Mouse (Mus musculus) midbrain, embryonic 14.5 days (tissue): ENCODE data around the gene Duxbl1. TPM values are rescaled to one million over a fixed set of nuclear protein-coding genes. Genes with fewer than 3 reads are reported as not detected.
"Not testable (repeated sequence)": the region's sequence is repeated elsewhere in the genome, so short reads cannot be mapped to it uniquely, and the experiment has no call there.

Experiments used
- ATAC-seq: fragments of 200-750 bp; cut with Nextera tagmentation; 2 replicates; pipeline ENCODE4 v1.8.0; 2017; ENCODE audit warnings: moderate number of reproducible peaks, moderate library complexity; ENCODE audit not compliant: low FRiP score, low TSS enrichment
- DNase-seq: peaks from one replicate; pipeline ENCODE4 v3.0.0-alpha.2; 2015
- H3K27ac ChIP-seq: fragments of 300-500 bp; sonication (generic); replicated peaks from 2 replicates; pipeline ENCODE4 v1.5.1; 2014; ENCODE audit warnings: mild to moderate bottlenecking, low read depth, low read length, moderate library complexity
- H3K27me3 ChIP-seq: fragments of 300-500 bp; sonication (generic); 2 replicates; pipeline ENCODE4 v1.6.1; 2014; ENCODE audit warnings: low read length, control low read depth, mixed read lengths; ENCODE audit not compliant: control insufficient read depth, insufficient read depth
- H3K36me3 ChIP-seq: fragments of 300-500 bp; sonication (generic); 2 replicates; pipeline ENCODE4 v1.6.1; 2014; ENCODE audit warnings: low read length, control low read depth; ENCODE audit not compliant: control insufficient read depth, insufficient read depth
- H3K4me1 ChIP-seq: fragments of 300-500 bp; sonication (generic); 2 replicates; pipeline ENCODE4 v1.6.1; 2014; ENCODE audit warnings: mild to moderate bottlenecking, antibody characterized with exemption, low read length, control low read depth; ENCODE audit not compliant: control insufficient read depth, insufficient read depth
- H3K4me2 ChIP-seq: fragments of 300-500 bp; sonication (generic); 2 replicates; pipeline ENCODE4 v1.6.1; 2014; ENCODE audit warnings: mild to moderate bottlenecking, low read length, moderate library complexity
- H3K4me3 ChIP-seq: fragments of 300-500 bp; sonication (generic); replicated peaks from 2 replicates; pipeline ENCODE4 v1.5.1; 2014; ENCODE audit warnings: low read depth, low read length
- H3K9ac ChIP-seq: fragments of 300-500 bp; sonication (generic); replicated peaks from 2 replicates; pipeline ENCODE4 v1.6.1; 2014; ENCODE audit warnings: mild to moderate bottlenecking, low read length, moderate library complexity
- H3K9me3 ChIP-seq: fragments of 300-500 bp; sonication (generic); 2 replicates; pipeline ENCODE4 v1.6.1; 2016; ENCODE audit warnings: low read length, control low read depth, mixed read lengths; ENCODE audit not compliant: control insufficient read depth
- WGBS: fragments of 180-500 bp; shearing (Covaris S2); extraction: QIAGEN DNeasy Blood & Tissue Kit; methylation state at CpG from one replicate; pipeline ENCODE4 v1.1.7; 2014; 5-methylcytosine and 5-hydroxymethylcytosine counted together
- polyA plus RNA-seq: library from polyadenylated mRNA; unstranded; fragments of >200 nt; fragmentation: Nextera tagmentation; extraction: Ambion mirVana; gene quantifications from 2 replicates; pipeline ENCODE4 v1.2.1, GENCODE M21; 2014

The Duxbl1 gene
- polyA plus RNA-seq, 1 experiment from 2014 or later, result 3.0 TPM

GRCm38 (mm10) chr14:26021555-26021954, 43.2 kb downstream of the Duxbl1 start:
- not testable (repeated sequence) for H3K36me3 ChIP-seq, H3K4me2 ChIP-seq, ATAC-seq, H3K9me3 ChIP-seq, DNase-seq, H3K9ac ChIP-seq, H3K27ac ChIP-seq, H3K4me1 ChIP-seq, H3K27me3 ChIP-seq, H3K4me3 ChIP-seq
- no CpG with 5 or more reads among the region's 9 CpGs for WGBS

GRCm38 (mm10) chr14:26022831-26023230, 44.5 kb downstream of the Duxbl1 start:
- not testable (repeated sequence) for H3K4me1 ChIP-seq, DNase-seq, ATAC-seq, H3K4me3 ChIP-seq, H3K36me3 ChIP-seq, H3K27ac ChIP-seq, H3K27me3 ChIP-seq, H3K4me2 ChIP-seq, H3K9me3 ChIP-seq, H3K9ac ChIP-seq
- no CpG with 5 or more reads among the region's 6 CpGs for WGBS

- not testable (repeated sequence) for H3K9me3 ChIP-seq, H3K9ac ChIP-seq, ATAC-seq, H3K4me2 ChIP-seq, H3K27me3 ChIP-seq, DNase-seq, H3K36me3 ChIP-seq, H3K4me3 ChIP-seq, H3K27ac ChIP-seq, H3K4me1 ChIP-seq
- WGBS, result no CpG with 5 or more reads among the region's 12 CpGs
Observed at GRCm38 (mm10) chr14:26025653-26026052, 47.3 kb downstream of the Duxbl1 start.

- H3K4me1 ChIP-seq, H3K9me3 ChIP-seq, H3K27ac ChIP-seq, H3K9ac ChIP-seq, DNase-seq, H3K4me3 ChIP-seq, H3K36me3 ChIP-seq, H3K27me3 ChIP-seq, H3K4me2 ChIP-seq, ATAC-seq: not testable (repeated sequence)
- no CpG with 5 or more reads among the region's 3 CpGs for WGBS
Observed at GRCm38 (mm10) chr14:26034364-26034763, 56.0 kb downstream of the Duxbl1 start.

GRCm38 (mm10) chr14:26035439-26035838, 57.1 kb downstream of the Duxbl1 start:
- H3K4me3 ChIP-seq, H3K9ac ChIP-seq, H3K4me2 ChIP-seq, H3K4me1 ChIP-seq, H3K36me3 ChIP-seq, H3K27ac ChIP-seq, ATAC-seq, H3K9me3 ChIP-seq, DNase-seq, H3K27me3 ChIP-seq: not testable (repeated sequence)
- no CpG with 5 or more reads among the region's 6 CpGs for WGBS

Other genes starting within 250 kb of the Duxbl1 start
- 8.1 and 13.6 TPM in 2 replicates for gene Zcchc24, start 209.5 kb upstream of the Duxbl1 start, polyA plus RNA-seq
- gene Anxa11, start 136.4 kb upstream of the Duxbl1 start, polyA plus RNA-seq, result 0.42 and 2.4 TPM in 2 replicates
- not detected in 2 replicates for gene Plac9a, start 75.5 kb upstream of the Duxbl1 start, polyA plus RNA-seq
- 2.9 and 4.7 TPM in 2 replicates for gene Tmem254a, start 50.9 kb upstream of the Duxbl1 start, polyA plus RNA-seq
- not detected in 2 replicates for gene Cphx1, start 40.3 kb upstream of the Duxbl1 start, polyA plus RNA-seq
- gene Gm9780, start 64.1 kb downstream of the Duxbl1 start, polyA plus RNA-seq, result 1.8 and 3.9 TPM in 2 replicates
- gene Tmem254c, start 88.8 kb downstream of the Duxbl1 start, polyA plus RNA-seq, result 18.3 and 29.7 TPM in 2 replicates
- gene Cphx2, start 102.9 kb downstream of the Duxbl1 start, polyA plus RNA-seq, result not detected in 2 replicates
- not detected in 2 replicates for gene Cphx3, start 103.7 kb downstream of the Duxbl1 start, polyA plus RNA-seq
- gene Duxbl2, start 139.8 kb downstream of the Duxbl1 start, polyA plus RNA-seq, result 0.72 and 5.5 TPM in 2 replicates
- gene Plac9b, start 203.9 kb downstream of the Duxbl1 start, polyA plus RNA-seq, result 1.4 and 5.9 TPM in 2 replicates
- gene Tmem254b, start 228.5 kb downstream of the Duxbl1 start, polyA plus RNA-seq, result 18.4 and 23.7 TPM in 2 replicates